Mouse (Mus musculus): Measurements from ENCODE around the gene Pex11a. TPM values are rescaled to one million over a fixed set of nuclear protein-coding genes. Genes with fewer than 3 reads are reported as not detected.

Gene Pex11a
- polyA plus RNA-seq, 1 experiment, result 18.9 TPM

Other genes with a start within 250 kb of the Pex11a start
- 0.06 and 0.07 TPM in 2 replicates for gene Rhcg, start 125.5 kb downstream of the Pex11a start, polyA plus RNA-seq (2012; rRNA removed)
- 2.2 and 3.0 TPM in 2 replicates for gene Ticrr, start 82.9 kb downstream of the Pex11a start, polyA plus RNA-seq (2012; rRNA removed)
- gene Kif7, start 27.4 kb downstream of the Pex11a start, polyA plus RNA-seq (2012; rRNA removed), result 0.40 and 0.63 TPM in 2 replicates
- gene Plin1, start 10.2 kb downstream of the Pex11a start, polyA plus RNA-seq (2012; rRNA removed), result 14.5 and 16.5 TPM in 2 replicates
- 0.05 and 0.10 TPM in 2 replicates for gene Wdr93, start within 50 bp of the Pex11a start, polyA plus RNA-seq (2012; rRNA removed)
- 0.69 and 0.85 TPM in 2 replicates for gene Mesp1, start 50.7 kb upstream of the Pex11a start, polyA plus RNA-seq (2012; rRNA removed)
- 0.35 and 0.64 TPM in 2 replicates for gene Mesp2, start 67.6 kb upstream of the Pex11a start, polyA plus RNA-seq (2012; rRNA removed)
- gene Anpep, start 117.9 kb upstream of the Pex11a start, polyA plus RNA-seq (2012; rRNA removed), result 4,692 and 5,417 TPM in 2 replicates
- gene Ap3s2, start 177.5 kb upstream of the Pex11a start, polyA plus RNA-seq (2012; rRNA removed), result 12.4 and 14.3 TPM in 2 replicates
- gene Arpin, start 192.2 kb upstream of the Pex11a start, polyA plus RNA-seq (2012; rRNA removed), result 38.9 and 42.3 TPM in 2 replicates